Mouse (Mus musculus): ENCODE results near the gene Gm27027.

Gene Gm27027

DNA sequence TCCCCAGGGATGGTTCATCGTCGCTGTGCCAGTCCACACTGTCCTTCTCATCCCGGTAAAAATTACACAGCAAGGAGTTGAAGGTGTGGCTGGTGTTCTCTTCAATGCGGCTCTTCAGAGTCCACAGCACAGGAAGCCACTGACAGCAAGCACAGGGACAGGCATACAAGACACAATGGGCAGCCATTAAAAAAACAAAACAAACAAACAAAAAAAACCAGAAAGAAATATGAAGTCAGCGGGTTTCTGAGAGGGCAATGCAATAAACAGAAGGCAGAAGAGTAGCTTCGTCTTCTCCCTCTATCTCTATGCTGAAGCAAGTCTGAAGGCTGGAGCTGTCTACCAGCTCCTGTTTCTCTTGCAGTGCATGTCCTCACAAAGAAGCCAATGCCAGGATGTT lies at the start of gene Gm27027:
Gene Gm27027, minus strand, starts transcription at position 101 of the 400 bp plus-strand sequence.
- DNase-seq (ENCODE audit: extremely low spot score, low read depth, low spot score): no peak

DNA sequence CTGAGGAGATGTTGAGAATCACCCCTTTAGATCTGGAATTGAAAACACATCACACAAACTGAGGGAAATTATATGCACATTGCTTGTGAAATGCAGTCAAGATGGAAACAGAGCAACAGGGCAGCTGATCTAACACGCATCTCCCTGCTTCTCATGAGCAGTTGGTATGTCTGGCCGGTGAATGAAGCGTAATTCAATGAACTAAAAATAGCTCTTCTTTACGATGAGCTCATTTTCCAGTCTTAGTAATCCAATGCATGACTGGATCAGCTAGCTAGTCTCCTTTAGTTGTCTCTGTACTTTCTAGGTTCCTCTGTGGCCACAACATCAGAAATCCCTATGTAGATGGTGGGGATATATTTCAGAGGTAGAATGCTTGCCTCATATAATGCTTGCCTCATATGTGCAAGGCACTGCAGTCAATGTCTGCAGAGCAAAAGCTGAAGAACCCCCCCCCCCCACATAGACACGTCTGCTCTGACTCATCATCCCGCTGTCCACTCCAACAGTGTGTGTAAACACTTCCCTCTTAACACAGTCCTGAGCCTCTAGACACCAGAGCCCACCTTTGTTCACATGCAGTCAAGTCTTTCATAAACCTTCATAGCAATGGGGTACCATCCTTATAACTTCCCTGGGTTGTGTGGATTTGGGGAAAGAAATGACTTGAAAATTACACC lies 49.4 kb upstream of the Gm27027 start:
- DNase-seq (ENCODE audit: extremely low spot score, low read depth, low spot score): no peak

DNA sequence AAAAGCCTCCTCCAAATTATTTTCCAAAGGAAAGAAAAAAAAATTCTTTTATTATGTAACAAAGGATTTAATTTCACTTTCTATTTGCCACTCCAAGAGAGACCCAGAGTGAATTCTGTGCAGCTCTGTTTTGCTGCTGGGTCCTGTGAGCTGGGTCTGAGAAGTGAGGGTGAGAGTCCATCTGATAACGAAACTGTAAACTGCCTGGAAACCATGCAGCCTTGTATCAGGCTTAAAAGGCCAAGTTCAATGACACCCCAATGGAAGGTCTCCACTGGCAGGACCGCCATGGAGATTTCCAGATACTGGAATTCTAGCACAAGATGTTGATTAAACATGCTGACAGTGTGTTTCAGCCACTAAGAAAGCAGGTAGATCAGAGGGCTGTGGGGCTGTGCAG lies 48.0 kb upstream of the Gm27027 start:
- DNase-seq (ENCODE audit: extremely low spot score, low read depth, low spot score): no peak

DNA sequence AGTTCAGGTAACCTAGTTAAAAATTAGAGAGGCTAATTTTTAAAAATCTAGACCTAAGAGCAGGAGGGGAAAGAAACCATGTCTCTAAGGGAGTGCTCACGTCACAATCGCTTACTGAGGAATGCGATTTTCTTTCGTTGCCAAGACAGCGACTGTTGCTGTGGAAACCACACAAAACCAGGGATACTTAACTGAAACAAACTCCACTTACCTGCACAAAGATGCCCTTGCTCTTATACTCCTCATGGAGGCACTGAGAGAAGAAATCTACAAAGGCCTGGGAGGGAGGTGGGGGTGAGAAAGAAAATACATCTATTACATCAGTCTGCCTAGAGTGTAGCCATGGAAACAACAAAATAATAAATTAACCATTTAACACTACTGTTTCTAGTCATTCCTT lies 47.5 kb upstream of the Gm27027 start:
- DNase-seq (ENCODE audit: extremely low spot score, low read depth, low spot score): no peak

DNA sequence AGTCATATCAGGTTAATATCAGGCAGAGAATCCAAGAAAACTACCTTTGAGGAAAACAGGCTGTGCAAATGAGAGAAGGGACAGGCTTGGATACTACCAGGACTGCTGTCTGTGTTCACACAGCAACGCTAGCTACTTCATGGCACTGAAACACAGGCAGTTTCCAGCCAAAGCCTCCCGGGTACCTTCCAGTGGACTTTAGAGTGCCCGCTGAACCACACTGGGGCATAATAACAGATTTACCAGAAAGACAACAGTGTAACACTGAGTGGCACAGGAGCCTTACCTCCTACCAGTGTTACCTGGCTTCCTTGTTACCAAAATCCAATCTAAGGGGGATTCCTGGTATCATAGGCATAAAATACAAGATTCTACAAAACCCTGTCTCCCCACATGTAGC lies 46.3 kb upstream of the Gm27027 start:
- DNase-seq (ENCODE audit: extremely low spot score, low read depth, low spot score): no peak

DNA sequence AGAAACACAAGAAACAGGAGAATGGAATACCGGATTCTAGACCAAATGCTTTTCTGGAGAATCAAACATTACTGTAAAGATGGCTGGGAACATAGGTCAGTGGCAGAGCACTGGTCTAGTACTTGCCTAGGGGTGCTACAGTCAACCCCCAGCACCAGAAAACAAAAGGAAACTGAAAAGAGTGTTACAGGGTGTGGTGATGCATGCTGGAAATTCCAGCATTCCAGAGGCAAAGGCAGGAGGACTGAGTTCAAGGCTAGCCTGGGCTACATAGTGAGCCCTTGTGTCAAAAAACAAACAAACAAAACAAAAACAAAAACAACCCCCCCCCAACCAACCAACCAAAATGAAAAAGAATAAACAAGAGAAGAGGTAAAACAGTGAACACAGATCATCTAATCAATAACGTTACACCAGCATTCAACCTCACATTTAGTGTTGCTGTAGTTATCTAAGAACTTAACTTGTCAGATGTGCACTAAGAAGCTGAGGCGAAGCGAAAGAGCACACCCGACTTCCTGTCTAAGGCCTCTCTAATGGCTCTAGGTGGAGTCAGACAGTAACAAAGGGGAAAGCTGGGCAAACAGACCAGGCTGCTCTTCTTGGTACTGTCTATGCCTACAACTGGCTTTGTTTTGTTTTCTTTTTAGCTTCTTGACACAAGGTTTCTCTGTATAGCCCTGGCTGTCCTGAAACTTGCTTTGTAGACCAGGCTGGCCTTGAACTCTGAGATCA lies 44.4 kb upstream of the Gm27027 start:
- no peak for DNase-seq (ENCODE audit: extremely low spot score, low read depth, low spot score)

DNA sequence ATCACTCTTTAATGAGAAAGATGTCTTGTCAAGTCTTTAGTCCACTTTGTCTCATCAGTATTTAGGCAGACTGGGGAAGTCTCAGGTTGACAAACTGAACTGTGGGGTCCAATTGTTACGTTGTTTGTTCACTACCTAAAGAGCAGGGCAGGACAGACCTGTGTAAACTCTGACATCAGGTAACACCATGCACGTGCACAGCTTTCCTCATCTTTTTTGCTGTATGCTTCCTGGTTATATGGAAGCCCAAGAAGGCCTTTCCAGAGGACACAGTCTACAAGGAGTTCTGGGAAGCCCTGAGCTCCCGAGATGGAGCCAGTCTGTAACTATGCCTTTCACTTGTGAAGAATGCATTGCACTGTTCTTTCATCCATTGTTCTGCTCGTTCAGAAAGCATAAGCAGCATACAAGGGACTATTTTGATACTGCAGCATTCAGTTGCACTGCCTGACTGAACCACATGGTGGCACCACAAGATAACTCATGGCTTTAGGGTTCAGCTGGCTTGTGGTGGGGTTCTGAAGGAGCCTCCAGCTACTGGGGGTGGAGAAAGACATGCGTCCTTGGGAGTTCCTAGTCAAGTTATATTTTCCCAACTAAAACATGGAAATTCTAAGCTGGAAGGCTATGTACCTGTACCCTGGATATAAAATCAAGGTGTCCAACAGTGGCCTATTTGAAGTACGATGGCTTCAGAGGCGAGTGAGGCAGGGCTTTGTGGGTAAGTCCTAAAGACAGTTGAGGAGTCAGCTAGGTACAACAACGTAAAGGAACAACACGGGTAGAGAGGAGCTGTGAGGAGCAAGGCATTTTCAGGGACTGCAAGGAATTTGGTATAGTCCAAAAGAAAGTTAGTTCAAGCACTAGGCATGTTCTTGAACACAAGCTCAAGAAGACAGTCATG lies 39.5 kb upstream of the Gm27027 start:
- DNase-seq (ENCODE audit: extremely low spot score, low read depth, low spot score): no peak

DNA sequence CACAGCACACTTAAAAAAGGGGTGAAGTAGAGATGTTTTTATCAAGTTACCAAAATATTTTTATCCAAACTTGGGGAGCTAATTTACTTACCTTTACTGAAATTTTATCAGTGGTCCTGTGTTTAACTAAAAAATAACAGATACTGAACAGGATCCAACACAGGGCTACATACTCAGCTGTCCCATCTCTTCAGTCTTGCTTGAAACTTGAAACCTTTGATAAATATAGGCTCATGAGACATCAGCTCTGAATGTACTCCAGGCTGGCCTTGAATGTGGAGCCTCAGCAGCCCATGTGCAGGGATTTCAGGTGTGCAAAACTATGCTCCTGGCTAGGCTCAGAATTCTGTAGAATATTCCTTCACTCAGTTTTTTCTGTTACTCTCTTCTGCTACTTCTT lies 34.4 kb upstream of the Gm27027 start:
- DNase-seq (ENCODE audit: extremely low spot score, low read depth, low spot score): no peak

DNA sequence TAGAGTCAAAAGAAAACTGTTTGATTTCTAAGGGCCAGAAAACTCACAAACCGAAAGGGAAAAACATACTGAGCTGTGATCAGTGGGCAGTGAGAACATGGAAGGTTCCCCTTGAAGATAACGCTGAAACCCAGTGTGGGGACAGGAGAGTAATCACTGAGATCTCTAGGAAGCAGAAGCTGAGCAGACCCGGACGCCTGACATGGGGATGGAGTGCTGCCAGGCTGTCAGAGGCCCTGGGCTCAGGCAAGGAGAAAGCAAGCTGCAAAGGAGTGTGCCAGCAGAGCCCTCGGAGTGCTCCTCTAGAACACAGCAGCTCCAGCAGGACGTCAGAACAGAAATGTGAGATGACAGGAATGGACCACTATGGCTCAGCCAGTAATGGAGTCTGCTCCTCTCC lies 28.5 kb upstream of the Gm27027 start:
- DNase-seq (ENCODE audit: extremely low spot score, low read depth, low spot score): no peak

DNA sequence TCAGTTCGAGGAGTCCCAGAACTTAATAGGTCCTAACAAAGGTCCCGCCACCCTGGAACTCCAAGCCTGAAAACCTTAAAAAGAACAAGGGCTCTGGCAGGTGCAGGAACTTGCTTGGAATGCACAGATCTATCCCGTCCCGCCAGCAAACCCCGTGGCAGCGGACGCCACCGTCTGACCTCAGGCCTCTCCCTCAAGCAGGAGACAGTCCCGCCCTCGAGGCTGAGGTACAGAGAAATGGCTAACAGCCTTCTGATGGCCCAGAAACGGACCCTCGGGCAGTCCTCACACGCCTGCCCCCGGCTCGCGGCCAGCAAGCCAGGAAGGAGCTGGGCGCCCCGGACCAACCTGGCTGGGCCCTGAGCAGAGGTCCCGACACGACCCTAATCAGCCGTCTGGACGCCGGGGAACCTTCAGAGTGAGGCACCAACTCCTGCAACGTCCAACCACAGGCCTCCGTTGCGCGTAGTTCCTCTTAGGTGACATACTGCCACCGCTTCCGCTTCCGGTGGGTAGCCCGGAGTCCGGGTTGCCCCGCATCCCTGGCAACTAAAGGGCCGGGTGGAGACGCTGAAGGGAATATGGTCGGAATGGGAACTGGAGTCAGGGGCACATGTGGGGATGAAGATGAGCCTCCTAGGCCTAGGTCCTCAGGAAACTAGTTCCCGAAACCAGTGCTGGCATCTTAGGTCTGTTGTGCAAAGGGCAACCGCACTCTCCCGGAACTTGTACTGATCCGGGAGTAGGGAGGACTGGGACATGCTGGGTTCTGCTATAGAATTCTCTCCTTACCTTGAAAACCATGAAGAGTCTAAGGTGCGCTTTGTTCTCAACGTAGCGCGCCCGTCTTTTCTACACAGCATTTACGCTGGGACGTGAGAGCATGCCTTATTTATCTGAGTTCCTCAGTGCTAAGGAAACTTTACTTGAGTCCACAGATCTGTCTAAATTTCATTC lies 14.5 kb upstream of the Gm27027 start, which contains the start of gene Alkbh3:
Gene Alkbh3, minus strand, starts transcription at position 473 of the 957 bp plus-strand sequence.
- peak; percentile 72 for DNase-seq (ENCODE audit: extremely low spot score, low read depth, low spot score)

DNA sequence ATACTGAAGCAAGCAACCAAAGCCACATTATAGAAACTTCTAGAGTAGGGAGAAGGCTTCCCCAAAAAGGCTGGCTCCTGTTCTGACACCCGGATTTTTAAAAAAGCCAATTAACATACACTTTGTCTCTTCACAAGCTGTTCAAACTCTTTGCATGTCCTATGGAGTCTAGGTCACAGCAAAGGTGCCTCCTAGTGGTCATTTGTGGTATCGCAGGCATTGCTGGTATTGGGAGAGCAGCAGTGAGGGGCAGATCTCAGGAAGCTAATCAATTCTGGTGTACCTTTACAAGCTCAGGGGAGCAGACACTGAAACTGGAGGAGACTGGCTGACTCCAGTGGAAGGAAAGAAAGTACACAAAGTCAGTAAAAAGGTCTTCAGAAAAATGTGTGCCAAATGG lies 6.2 kb upstream of the Gm27027 start:
- peak; percentile 71 for DNase-seq (ENCODE audit: extremely low spot score, low read depth, low spot score)

DNA sequence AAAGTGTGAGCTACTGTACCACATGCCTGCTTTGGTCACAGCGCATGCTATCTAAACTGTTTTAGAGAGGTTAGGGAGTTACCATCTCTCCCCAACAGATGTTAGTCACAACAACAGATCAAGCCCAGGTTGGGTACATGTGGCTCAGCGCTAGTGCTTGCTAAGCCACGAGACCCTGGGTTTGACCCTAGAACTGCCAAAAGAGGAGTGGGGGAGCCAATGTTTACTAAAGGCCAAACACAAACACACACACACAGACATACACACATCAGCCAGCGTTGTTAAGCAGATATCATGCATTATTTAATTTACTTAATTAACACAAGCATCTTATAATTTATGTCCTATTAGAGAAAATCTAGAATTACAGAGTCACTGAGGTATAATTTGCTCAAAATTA lies 5.8 kb upstream of the Gm27027 start:
- no peak for DNase-seq (ENCODE audit: extremely low spot score, low read depth, low spot score)

DNA sequence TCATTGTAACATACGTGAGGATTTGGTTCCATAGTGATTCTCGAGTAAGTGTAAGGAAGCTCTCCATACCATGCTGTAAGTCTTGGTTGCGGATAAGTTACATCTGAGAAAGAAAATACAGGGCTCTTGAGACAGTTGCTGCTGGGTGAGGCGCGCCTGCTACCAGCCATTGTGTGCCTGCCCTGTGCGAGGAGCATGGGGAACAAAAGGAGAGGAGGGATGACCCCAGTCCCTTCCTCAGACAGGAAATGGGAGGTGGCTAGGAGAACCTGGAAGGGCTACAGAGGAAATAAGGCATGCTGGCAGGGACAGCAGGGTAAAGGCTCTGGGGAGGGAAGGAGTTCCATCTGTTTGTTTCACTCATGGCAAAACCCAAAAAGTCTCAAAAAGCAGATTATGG lies 5.3 kb upstream of the Gm27027 start:
- DNase-seq (ENCODE audit: extremely low spot score, low read depth, low spot score): no peak

DNA sequence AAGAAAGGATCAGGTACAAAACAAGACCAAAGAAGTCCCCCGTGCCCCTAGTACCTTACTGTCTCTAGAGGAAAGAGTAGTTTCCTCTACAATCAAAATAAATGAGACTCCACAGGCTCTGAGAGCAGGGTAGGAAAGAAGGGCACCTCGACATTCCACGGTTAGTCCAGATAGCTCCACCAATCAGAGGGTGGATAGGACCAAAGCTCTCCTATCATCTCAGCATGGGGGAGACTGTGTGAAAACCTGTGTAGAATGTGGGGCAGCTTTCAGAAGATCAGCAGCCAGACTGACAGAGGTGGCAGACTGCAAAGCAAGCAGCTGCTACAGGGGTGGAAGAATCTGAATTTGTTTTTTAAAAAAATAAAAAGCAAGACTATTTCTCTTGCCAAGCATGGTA lies 3.3 kb downstream of the Gm27027 start:
- no peak for DNase-seq (ENCODE audit: extremely low spot score, low read depth, low spot score)

DNA sequence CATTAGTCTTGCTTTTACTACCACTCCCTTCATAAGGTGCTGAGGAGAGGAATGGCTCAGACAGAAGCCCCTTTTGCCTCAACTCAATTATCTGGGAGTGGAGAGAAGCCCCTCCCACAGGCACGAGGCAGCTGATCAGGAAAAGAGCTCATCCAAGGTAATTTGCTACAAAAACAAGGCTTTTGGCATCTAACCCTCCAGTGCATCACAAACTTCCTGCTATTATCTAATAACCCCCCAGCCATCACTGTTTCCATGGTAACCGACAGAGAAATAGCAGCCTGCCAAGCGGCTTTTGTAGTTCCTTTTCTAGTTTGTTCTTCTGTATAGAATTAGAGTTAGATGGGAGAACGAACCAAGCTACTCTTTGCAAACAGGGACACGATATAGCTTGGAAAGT lies 3.9 kb downstream of the Gm27027 start:
- no peak for DNase-seq (ENCODE audit: extremely low spot score, low read depth, low spot score)

DNA sequence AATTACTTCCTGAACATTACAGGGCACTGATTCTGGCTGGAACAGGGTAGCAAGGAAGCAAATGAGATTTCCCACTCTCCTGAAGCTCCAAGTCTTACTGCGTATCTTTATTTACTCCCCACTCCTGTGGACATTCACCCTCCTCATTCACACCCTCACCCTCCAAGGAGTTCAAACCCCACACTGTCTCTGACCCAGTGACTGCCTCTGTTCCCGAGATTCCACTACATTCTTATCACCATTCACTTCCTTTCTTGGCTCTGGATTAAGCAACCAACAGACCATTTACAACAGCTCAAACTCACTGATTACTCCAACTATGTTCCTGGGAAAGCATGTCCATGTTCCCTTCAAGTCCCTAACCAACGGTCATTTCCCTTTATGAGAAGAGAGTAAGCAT lies 4.8 kb downstream of the Gm27027 start:
- DNase-seq (ENCODE audit: extremely low spot score, low read depth, low spot score): no peak

DNA sequence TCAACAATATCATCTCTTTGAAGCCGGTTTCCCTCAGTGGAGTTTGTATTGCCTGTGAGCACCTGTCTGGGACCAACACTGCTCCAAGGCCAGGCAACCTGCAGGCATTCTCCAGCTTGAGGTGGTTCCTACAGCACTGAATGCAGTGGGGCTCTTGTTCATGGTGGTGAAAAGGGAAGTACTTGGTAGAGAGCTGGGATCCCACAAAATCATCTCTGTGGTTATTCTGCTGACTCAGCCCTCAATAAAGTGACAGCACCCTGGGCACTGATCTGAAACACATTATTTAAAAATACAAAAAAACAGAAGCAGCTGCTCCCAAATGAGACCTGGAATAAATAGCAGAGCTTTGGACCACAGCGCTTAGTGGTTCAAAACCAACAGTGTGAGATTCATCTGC lies 7.7 kb downstream of the Gm27027 start:
- DNase-seq (ENCODE audit: extremely low spot score, low read depth, low spot score): no peak

DNA sequence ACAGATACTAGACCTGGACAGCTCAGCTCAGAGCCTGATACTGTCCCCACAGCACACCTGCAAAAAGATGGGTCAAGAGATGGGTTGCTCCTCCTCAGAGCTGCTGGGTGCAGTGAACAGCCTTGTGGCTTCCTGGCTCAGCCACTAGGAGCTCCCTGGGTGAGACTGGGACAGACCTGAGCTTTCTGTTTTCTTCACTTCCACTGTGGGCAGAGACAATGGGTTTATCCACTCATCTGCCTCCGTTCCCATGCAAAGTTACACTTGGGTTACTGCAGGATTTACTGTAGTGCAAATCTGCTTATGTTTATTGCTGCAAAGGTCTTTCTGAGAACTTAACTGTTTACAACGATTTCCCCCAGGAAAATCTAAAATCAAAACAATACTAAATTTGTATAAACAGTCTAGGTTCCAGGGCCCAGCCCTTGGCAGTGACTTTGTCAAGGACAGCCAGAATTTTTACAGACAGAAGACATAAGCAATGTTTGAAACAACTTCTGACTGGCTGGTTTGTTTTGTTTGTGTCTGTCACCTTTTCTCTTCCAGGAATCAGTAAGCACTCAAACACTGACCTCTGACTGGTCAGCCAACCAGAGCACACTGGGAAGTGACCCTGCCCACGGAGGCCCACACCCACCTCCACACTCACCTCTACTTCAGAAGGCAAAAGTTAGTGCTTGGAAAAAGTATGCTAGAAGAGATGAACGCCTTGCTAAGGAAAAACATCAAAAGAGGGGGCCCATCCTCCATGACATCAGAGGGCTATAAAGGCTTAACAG lies 13.5 kb downstream of the Gm27027 start:
- DNase-seq (ENCODE audit: extremely low spot score, low read depth, low spot score): no peak

DNA sequence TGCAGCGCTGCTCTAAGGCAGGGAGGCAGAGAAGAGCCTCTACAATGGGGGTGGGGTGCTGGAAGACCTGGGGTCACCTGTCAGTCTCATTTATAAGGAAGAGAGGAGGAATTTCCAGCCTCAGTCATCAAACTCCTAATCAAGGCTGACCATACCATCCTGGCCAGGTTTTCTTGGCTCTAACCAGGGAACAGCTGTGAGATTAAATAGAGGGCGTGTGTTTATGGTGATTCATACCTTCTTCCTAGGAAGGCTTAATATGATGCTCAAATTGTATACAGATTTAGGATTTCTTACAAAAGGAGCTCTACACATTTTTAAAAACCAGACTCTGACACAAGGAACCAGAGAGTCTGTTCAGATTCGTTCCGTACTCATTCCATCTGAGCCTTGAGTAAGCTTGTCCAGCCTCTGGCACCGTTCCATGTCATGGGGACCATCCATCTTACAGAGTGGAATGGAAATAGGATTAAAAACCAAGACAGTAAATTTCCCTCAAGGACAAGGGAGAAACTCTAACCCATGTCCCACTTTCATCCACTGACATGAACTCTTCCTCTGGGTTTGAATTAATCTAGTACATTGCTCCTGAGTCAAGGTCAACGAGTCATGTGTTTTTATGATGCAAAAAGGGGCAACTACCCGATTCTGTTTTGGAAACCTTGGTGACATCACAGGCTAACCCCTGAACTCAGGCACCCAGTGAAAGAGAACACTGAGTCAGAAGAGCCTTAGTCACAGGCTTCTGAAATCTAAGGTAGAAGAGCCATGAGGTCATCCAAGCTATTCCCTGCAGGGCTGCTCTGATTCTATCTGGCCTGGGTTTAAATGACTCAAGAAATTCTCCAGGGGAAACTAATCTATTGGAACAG lies 16.7 kb downstream of the Gm27027 start:
- no peak for DNase-seq (ENCODE audit: extremely low spot score, low read depth, low spot score)

Data from hindlimb bud, embryonic 11.5 days (tissue).